In genomic region chr16:33615986-33616385, GRCm38 (mm10) we compare ENCODE assay signal across 20 mouse cellular contexts.
DNase-seq lines count a peak whose midpoint lies in the region; ATAC-seq lines count a peak whose summit lies in the region.
"Had no signal": no experiment of that assay in that cellular context is flagged by ENCODE, and none has a peak within 500 bp of the region (broad histone marks: within the 10 kb centered on the region; RNA-seq: fewer than 3 reads in every experiment).

No protein-coding gene starts in this region.

- H3K36me3 ChIP-seq in hindbrain, embryonic 10.5 days = no peaks in the 10 kb centered on the region
- no peaks in the 10 kb centered on the region for H3K36me3 ChIP-seq in hindbrain, embryonic 11.5 days (ENCODE audit: control insufficient read depth, insufficient read depth, low read length)
- H3K36me3 ChIP-seq: embryonic facial prominence, embryonic 10.5 days; forebrain, embryonic 15.5 days; G1E; heart, embryonic 12.5 days; hindbrain, embryonic 13.5 days had no signal

- H3K9ac ChIP-seq in hindbrain, embryonic 11.5 days (ENCODE audit: low read depth, low read length) = no peak overlapping the region
- H3K9ac ChIP-seq: forebrain, embryonic 15.5 days; heart, embryonic 12.5 days; hindbrain, embryonic 13.5 days had no signal

- WGBS in hindbrain, embryonic 10.5 days = 58% methylated on average over 3 of the region's 3 CpGs
- 61% methylated on average over 3 of the region's 3 CpGs for WGBS in hindbrain, embryonic 11.5 days

- H3K4me1 ChIP-seq in hindbrain, embryonic 10.5 days (replicated peaks) = peaks cover 14% of the 10 kb centered on the region
- no peaks in the 10 kb centered on the region for H3K4me1 ChIP-seq in hindbrain, embryonic 11.5 days (replicated peaks; ENCODE audit: control insufficient read depth, insufficient read depth, low read length)
- H3K4me1 ChIP-seq: embryonic facial prominence, embryonic 10.5 days; heart, embryonic 12.5 days had no signal

- no peak overlapping the region for H3K4me3 ChIP-seq in hindbrain, embryonic 10.5 days
- H3K4me3 ChIP-seq in hindbrain, embryonic 11.5 days (ENCODE audit: low read depth, low read length) = no peak overlapping the region
- H3K4me3 ChIP-seq: embryonic facial prominence, embryonic 10.5 days; forebrain, embryonic 15.5 days; heart, embryonic 12.5 days; hindbrain, embryonic 13.5 days had no signal

- H3K27ac ChIP-seq in hindbrain, embryonic 10.5 days = peak overlapping the region; percentile 9; the same call in 1 of the 2 replicates
- H3K27ac ChIP-seq in hindbrain, embryonic 11.5 days (ENCODE audit: low read depth, low read length) = no peak overlapping the region
- H3K27ac ChIP-seq: embryonic facial prominence, embryonic 10.5 days; forebrain, embryonic 15.5 days; hindbrain, embryonic 13.5 days; hindbrain, postnatal 0 days had no signal

- no peak for DNase-seq in hindbrain, embryonic 10.5 days (ENCODE audit: low spot score)
- no peak for DNase-seq in hindbrain, embryonic 11.5 days (ENCODE audit: low spot score)
- DNase-seq in ES-CJ7 (ENCODE audit: low read depth, low spot score) (peak; percentile 48), R1 (ENCODE audit: low read depth, low spot score) (peak; percentile 74)
- peak; percentile 32 for DNase-seq in testis, postnatal 10 days (ENCODE audit: low spot score)
- DNase-seq in right cerebral cortex, postnatal 4 days = no peak
- DNase-seq: adrenal gland, adult 2 months; adrenal gland, postnatal 25 days; cerebellum, adult 18-20 months; cerebellum, adult 9-11 months; gastrocnemius, postnatal 36 days; heart, adult 18-20 months had no signal

- ATAC-seq in hindbrain, embryonic 11.5 days (ENCODE audit: low FRiP score) = no peak
- ATAC-seq: activated CD4-positive, CD25-positive, alpha-beta regulatory T cell, adult 4 months; forebrain, embryonic 15.5 days; hindbrain, postnatal 0 days; intestine, embryonic 16.5 days had no signal

- H3K27me3 ChIP-seq in hindbrain, embryonic 10.5 days (ENCODE audit: insufficient read depth, poor library complexity, severe bottlenecking) = no peaks in the 10 kb centered on the region
- H3K27me3 ChIP-seq in hindbrain, embryonic 11.5 days (ENCODE audit: control insufficient read depth, insufficient read depth, low read length) = no peaks in the 10 kb centered on the region
- H3K27me3 ChIP-seq: forebrain, embryonic 15.5 days; heart, embryonic 12.5 days; hindbrain, embryonic 13.5 days had no signal

- no peaks in the 10 kb centered on the region for H3K9me3 ChIP-seq in hindbrain, embryonic 10.5 days
- H3K9me3 ChIP-seq in hindbrain, embryonic 11.5 days (ENCODE audit: control insufficient read depth, low read length) = no peaks in the 10 kb centered on the region
- H3K9me3 ChIP-seq: forebrain, embryonic 15.5 days; hindbrain, embryonic 13.5 days had no signal

- H3K4me2 ChIP-seq in hindbrain, embryonic 11.5 days (replicated peaks; ENCODE audit: low read depth, low read length) = no peak overlapping the region
- H3K4me2 ChIP-seq: forebrain, embryonic 15.5 days; heart, embryonic 12.5 days; hindbrain, embryonic 13.5 days had no signal

Comparison
In these comparisons a context has a peak if more than half of its experiments do, and no peak if none do; other contexts are left out.
1. DNase-seq: peak in ES-CJ7 (single experiment), R1 (single experiment) and testis, postnatal 10 days (single experiment); none in hindbrain, embryonic 10.5 days (single experiment), hindbrain, embryonic 11.5 days (single experiment) and right cerebral cortex, postnatal 4 days (single experiment).